Mouse (Mus musculus) E14TG2a.4 (cell line): ENCODE measurements around the gene Dupd1.

ENCODE experiments used
- CTCF ChIP-seq: conservative IDR thresholded peaks from 2 replicates; pipeline ENCODE4 v1.5.1; 2014; ENCODE audit warnings: low read length
- NANOG ChIP-seq: IDR thresholded peaks from 2 replicates; pipeline ENCODE4 v1.6.1; 2014; ENCODE audit warnings: borderline replicate concordance, low read length, mixed read lengths
- POU5F1 ChIP-seq: IDR thresholded peaks from 2 replicates; pipeline ENCODE4 v1.6.1; 2014; ENCODE audit warnings: low read length, borderline replicate concordance

GRCm38 (mm10) chr14:21745149-21745548, 30.8 kb upstream of the Dupd1 start:
- TF ChIP-seq POU5F1 (no peak), CTCF (no peak), NANOG (no peak)
